Mouse (Mus musculus) brain, embryonic 18.5 days (tissue): ENCODE results near the gene Usp17lb.
"Not testable (repeated sequence)": the region's sequence is repeated elsewhere in the genome, so short reads cannot be mapped to it uniquely, and the experiment has no call there.

Source experiments
- DNase-seq: peaks from one replicate; pipeline ENCODE4 v3.0.0-alpha.2; 2012; ENCODE audit warnings: low read depth, low spot score

Gene Usp17lb

DNA sequence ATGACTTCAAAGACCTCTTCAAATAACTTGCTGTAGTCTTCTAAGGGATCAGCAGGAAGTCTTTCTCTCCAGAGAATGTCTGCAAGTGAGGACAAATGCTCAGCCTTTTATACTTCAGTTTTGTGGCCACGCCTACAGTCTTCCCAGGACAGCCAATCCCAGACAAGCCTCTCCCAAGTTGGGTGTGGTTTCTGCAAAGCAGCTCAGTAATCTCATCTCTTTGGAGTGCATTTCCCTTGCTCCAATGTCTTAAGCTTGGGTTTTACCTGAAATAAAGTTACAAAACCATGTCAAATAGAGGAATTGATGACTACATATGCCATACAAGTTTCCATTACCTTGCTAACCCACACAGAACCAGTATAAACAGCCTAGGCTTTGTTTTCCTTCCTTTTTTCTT, at the start of gene Usp17lb:
Gene Usp17lb (minus strand): TSS at position 101 of the 400 bp plus-strand sequence.
- no peak for DNase-seq

DNA sequence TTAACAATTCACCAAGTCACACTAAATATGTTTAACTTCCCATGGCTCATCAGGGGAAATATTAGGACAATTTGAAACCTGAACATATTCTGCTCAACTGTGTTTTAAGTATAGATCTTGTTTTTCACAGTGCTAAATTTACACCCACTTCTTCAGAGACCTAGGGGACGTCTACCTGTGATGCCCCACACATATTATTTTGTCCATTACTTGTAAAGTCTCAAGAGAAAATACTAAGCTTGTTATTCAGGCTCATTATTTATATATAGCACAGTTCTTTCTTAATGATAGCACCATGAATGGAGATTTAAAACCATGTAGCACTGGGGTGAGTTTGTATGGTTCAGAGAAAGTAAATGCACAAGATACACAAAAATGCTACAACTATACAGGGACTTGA, 35.3 kb upstream of the Usp17lb start, which contains the start of gene Olfr665:
Gene Olfr665 (plus strand): TSS at position 301 of the 400 bp plus-strand sequence.
- no peak for DNase-seq

DNA sequence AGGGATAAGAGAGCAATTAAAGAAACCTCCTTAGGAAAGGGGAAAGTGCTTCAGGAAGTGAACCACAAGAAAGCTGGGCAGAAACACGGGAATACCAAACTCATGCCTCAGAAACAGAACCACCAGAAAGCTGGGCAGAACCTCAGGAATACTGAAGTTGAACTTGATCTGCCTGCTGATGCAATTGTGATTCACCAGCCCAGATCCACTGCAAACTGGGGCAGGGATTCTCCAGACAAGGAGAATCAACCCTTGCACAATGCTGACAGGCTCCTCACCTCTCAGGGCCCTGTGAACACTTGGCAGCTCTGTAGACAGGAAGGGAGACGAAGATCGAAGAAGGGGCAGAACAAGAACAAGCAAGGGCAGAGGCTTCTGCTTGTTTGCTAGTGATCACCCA, 19.0 kb upstream of the Usp17lb start:
- no peak for DNase-seq

DNA sequence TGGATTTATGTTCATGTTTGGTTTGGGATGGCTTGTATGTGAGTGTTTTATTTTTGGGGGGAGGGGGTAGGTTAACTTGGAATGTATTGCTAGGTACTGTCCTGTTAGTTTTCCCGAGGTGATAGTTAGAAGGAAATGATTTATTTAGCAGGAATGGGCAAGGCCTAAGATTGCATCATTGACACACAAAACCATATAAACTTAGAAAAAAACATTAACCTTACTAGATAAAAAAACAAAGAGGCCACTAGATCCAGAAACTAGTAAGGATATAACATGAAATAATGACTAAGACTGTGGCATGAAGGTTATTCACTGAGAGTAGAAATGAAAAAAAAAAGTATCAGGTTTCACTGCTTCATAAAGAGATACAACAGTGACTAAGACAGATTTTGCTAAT, 15.3 kb upstream of the Usp17lb start:
- DNase-seq: no peak

DNA sequence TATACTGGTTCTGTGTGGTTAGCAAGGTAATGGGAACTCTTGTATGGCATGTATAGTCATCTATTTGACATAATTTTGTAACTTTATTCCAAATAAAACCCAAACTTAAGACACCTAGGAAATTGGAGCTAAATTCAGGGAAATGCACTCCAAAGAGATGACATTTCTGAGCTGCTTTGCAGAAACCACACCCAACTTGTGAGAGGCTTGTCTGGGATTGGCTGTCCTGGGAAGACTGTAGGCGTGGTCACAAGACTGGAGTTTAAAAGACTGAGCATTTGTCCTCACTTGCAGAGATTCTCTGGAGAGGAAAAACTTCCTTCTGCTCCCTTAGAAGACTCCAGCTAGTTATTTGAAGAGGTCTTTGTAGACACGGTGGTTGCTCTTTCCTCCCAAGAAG, 14.3 kb upstream of the Usp17lb start, which contains the start of gene Usp17la:
Gene Usp17la (plus strand): TSS at position 301 of the 400 bp plus-strand sequence.
- not testable (repeated sequence) for DNase-seq

DNA sequence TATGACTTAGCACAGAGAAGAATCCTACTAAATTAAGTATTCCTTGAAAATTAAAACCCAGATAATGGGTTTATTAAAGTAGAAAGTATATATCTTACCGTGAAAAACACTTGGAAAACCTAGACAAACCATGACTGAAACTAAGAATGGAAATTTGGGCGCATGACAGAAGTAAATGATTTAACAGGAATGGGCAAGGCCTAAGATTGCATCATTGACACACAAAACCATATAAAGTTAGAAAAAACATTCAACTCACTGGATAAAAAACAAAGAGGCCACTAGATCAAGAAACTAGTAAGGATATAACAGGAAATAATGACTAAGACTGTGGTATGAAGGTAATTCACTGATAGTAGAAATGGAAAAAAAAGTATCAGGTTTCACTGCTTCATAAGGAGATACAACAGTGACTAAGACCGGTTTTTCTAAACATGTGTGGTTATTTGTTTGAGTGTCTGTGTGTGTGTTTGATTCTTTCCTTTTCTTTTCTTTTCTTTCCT, 12.9 kb upstream of the Usp17lb start:
- no peak for DNase-seq

DNA sequence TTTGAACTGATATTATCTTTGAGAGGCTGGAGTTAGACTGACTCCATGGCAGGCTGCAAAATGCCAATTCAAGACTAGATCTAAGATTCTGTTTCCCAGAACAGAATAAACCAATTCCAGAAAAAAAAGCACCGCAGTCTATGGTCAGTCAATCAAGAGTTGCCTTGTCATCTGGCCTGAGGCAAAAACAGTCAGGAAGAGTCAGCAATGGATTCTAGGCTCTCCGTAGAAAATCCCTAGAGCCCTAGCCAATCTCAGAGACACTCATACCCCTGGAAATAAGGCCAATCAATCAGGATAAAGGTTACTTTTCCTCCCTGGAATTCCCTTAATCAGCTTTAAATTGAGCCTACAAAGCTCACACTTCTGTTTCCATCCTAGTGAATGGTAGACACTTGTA, 9.1 kb upstream of the Usp17lb start:
- not testable (repeated sequence) for DNase-seq

DNA sequence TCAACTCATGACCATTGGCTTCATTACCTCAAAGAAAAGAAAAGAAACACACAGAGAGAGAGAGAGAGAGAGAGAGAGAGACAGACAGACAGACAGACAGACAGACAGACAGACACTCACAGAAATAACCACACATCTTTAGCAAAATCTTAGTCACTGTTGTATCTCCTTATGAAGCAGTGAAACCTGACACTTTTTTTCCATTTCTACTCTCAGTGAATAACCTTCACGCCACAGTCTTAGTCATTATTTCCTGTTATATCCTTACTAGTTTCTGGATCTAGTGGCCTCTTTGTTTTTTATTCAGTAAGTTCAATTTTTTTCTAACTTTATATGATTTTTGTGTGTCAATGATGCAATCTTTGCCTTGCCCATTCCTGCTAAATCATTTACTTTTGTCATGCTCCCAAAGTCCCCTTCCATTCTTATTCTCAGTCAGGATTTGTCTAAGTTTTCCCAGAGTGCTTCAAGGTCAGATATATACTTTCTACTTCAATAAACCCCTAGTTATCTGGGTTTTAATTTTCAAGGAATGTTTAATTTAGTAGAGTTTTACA, 1.4 kb upstream of the Usp17lb start:
- DNase-seq: no peak

DNA sequence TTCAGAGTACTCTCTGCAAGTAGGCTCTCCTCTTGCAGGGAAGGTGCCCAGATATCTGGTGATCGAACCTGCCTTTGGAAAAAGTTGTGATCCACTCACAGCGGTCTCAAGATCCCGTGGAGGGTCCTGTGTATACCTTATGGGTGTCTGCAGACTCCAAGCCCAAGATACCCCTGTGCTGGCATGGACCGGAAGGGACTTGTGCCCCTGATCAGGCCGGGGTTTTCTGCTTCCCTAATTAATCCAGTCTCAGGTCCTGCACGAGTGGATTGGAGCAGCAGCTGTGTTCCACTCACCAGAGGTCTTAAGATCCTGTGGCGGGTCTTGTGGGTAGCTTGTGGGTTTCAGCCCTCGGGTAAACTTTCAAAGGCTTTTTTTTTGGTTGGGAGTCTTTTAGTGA, 32.1 kb downstream of the Usp17lb start:
- DNase-seq: not testable (repeated sequence)

DNA sequence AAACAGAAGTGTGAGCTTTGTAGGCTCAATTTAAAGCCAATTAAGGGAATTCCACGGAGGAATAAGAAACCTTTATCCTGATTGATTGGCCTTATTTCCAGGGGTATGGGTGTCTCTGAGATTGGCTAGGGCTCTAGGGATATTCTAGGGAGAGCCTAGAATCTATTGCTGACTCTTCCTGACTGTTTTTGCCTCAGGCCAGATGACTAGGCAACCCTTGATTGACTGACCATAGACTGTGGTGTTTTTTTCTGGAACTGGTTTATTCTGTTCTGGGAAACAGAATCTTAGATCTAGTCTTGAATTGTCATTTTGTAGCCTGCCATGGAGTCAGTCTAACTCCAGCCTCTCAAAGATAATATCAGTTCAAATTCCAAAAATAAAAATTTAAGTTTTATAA, 51.6 kb downstream of the Usp17lb start:
- DNase-seq: no peak
